Mouse (Mus musculus): ENCODE measurements at regions not wholly inside any gene's neighbourhood (a gene's known extent, or its start where the extent isn't known, plus 50 kb on each side); places are given as distances from the start of the nearest gene placed in this dataset.

DNA sequence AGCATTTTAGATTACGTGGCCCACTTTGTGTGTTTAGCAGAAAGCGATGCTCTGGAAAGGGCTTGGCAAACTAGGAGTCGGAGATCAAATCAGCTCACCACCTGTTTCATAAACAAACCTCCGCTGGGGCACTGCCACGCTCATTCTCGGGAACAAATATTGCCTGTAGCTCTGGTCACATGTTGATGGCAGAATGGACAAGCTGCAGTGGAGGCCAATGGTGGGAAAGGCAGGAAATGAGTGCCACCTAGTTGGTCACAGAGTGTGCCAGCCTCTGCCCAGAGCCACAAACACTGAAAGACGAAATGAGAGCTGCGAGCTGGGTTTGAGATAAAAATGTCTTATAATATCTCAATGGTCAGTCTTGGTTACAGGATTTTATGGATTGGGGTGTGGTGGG is 259.2 kb upstream of the Csf3r start:
- TF ChIP-seq POLR2A (IDR thresholded peaks at IDR 0.05; ENCODE audit: low read depth, low read length) (no peak), CTCF (IDR thresholded peaks at IDR 0.05; ENCODE audit: extremely low read depth, insufficient read depth, insufficient read length, insufficient replicate concordance) (no peak)
- no peaks in the 10 kb centered on the region for H3K36me3 ChIP-seq (ENCODE audit: control insufficient read depth, insufficient read depth, low read length)
- WGBS = 87% methylated on average over 8 of the region's 8 CpGs
- H3K4me3 ChIP-seq (ENCODE audit: extremely low read depth, insufficient read depth, insufficient read length) = no peak overlapping the region
- no peak overlapping the region for H3K27ac ChIP-seq (ENCODE audit: insufficient read depth, low read length)
- no peaks in the 10 kb centered on the region for H3K27me3 ChIP-seq (ENCODE audit: control insufficient read depth, insufficient read depth, low read length)
- DNase-seq (ENCODE audit: low read depth in 1 of 2, low spot score in 2 of 2) = no peak
- H3K4me1 ChIP-seq (ENCODE audit: control insufficient read depth, insufficient read depth, insufficient read length) = no peaks in the 10 kb centered on the region

DNA sequence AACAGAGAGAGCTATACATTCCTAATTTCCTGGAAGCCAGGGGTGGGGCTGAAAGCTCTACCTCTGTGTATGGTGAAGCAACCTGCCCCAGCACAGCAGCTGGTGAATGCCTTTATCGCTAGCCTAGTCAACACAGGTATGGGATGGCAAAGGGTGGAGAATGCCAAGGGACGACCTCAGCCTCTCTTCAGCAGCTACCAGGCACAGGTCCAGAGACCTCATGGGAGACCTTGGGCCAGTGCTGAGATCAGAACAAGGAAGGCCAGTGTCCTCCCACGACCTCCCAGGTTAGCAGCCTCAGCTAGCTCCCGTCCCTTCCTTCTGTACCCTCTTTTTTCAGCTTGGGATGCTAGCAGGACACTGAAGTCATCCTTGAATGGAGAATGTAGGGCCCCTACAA is 247.2 kb upstream of the Csf3r start:
- H3K36me3 ChIP-seq (ENCODE audit: control insufficient read depth, insufficient read depth, low read length) = no peaks in the 10 kb centered on the region
- H3K27ac ChIP-seq (ENCODE audit: insufficient read depth, low read length) = no peak overlapping the region
- no peaks in the 10 kb centered on the region for H3K4me1 ChIP-seq (ENCODE audit: control insufficient read depth, insufficient read depth, insufficient read length)
- DNase-seq (ENCODE audit: low read depth in 1 of 2, low spot score in 2 of 2) = no peak
- TF ChIP-seq CTCF (IDR thresholded peaks at IDR 0.05; ENCODE audit: extremely low read depth, insufficient read depth, insufficient read length, insufficient replicate concordance) = no peak
- no peak for TF ChIP-seq POLR2A (IDR thresholded peaks at IDR 0.05; ENCODE audit: low read depth, low read length)
- 81% methylated on average over 4 of the region's 4 CpGs for WGBS
- no peak overlapping the region for H3K4me3 ChIP-seq (ENCODE audit: extremely low read depth, insufficient read depth, insufficient read length)
- H3K27me3 ChIP-seq (ENCODE audit: control insufficient read depth, insufficient read depth, low read length) = no peaks in the 10 kb centered on the region

DNA sequence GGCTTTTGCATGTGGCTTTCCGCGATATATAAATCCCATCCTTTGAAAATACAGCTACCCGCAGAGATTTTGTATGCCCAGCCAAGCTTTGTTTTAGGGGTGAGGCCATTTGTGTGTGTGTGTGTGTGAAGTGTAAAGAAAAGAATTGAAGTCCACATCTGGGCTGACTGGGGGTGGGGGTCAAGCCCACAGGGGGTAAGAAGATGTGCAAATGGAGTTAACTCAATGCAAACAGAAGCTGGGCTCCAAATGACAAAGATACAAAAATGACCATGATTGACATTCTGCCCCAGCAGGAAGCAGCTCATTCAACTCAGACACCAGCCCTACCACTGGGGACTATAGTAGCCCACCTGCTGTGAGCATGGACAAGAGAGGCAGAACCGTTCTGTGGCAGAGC is 244.2 kb upstream of the Csf3r start:
- Histone ChIP-seq H3K27me3 (ENCODE audit: control insufficient read depth, insufficient read depth, low read length) (no peaks in the 10 kb centered on the region), H3K36me3 (ENCODE audit: control insufficient read depth, insufficient read depth, low read length) (no peaks in the 10 kb centered on the region), H3K27ac (ENCODE audit: insufficient read depth, low read length) (no peak overlapping the region), H3K4me1 (ENCODE audit: control insufficient read depth, insufficient read depth, insufficient read length) (no peaks in the 10 kb centered on the region), H3K4me3 (ENCODE audit: extremely low read depth, insufficient read depth, insufficient read length) (no peak overlapping the region)
- TF ChIP-seq CTCF (IDR thresholded peaks at IDR 0.05; ENCODE audit: extremely low read depth, insufficient read depth, insufficient read length, insufficient replicate concordance) (no peak), POLR2A (IDR thresholded peaks at IDR 0.05; ENCODE audit: low read depth, low read length) (no peak)
- WGBS = 69% methylated on average over 4 of the region's 4 CpGs
- DNase-seq (ENCODE audit: low read depth in 1 of 2, low spot score in 2 of 2) = no peak

DNA sequence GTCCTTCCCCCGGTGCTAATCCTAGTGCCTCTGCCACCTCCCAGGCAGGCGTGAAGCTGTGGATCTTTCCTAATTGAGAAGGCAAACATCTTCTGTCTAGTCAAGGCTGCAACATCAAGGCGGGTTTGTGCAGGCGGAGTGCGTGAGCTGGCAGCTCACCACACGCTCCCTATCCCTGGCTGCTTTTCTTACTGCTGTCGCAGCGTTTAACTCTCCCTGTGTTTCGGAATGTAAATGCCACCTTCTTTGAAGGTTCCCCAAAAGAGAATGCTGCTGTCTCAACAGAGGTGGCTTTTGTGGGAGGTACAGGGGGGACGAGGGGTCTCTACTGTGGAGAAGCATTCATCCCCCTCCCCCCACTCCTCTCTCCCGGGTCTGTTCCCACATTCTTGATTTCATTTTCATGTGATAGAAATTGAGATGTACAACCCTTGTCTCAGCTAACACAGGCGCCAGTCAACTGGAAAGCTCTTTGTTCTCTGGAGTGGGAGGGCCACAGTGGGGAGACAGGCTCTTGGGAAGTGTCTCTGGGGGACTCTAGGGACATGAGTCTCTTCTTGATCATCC is 243.3 kb upstream of the Csf3r start:
- H3K4me1 ChIP-seq (ENCODE audit: control insufficient read depth, insufficient read depth, insufficient read length) = no peaks in the 10 kb centered on the region
- WGBS = 32% methylated on average over 12 of the region's 12 CpGs
- H3K4me3 ChIP-seq (ENCODE audit: extremely low read depth, insufficient read depth, insufficient read length) = no peak overlapping the region
- no peak for TF ChIP-seq CTCF (IDR thresholded peaks at IDR 0.05; ENCODE audit: extremely low read depth, insufficient read depth, insufficient read length, insufficient replicate concordance)
- no peak for TF ChIP-seq POLR2A (IDR thresholded peaks at IDR 0.05; ENCODE audit: low read depth, low read length)
- no peak for DNase-seq (ENCODE audit: low read depth in 1 of 2, low spot score in 2 of 2)
- H3K27me3 ChIP-seq (ENCODE audit: control insufficient read depth, insufficient read depth, low read length) = no peaks in the 10 kb centered on the region
- no peaks in the 10 kb centered on the region for H3K36me3 ChIP-seq (ENCODE audit: control insufficient read depth, insufficient read depth, low read length)
- H3K27ac ChIP-seq (ENCODE audit: insufficient read depth, low read length) = no peak overlapping the region

DNA sequence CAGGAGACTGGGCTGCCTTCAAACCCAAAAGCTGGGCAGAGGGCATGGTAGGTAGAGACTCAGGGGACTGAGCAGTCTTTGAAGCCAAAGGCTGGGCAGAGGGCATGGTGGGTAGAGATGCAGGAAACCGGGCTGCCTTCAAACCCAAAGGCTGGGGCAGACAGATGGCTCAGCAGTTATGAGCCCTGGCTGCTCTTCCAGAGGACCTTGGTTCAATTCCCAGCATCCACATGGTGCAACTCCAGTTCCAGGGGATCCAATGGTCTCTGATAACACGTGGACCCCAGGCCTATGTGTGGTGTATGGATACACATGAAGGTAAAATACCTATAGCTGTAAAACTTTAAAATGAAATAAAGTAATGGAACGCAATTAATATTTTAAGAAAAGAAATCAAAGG is 242.0 kb upstream of the Csf3r start:
- TF ChIP-seq POLR2A (IDR thresholded peaks at IDR 0.05; ENCODE audit: low read depth, low read length) (no peak), CTCF (IDR thresholded peaks at IDR 0.05; ENCODE audit: extremely low read depth, insufficient read depth, insufficient read length, insufficient replicate concordance) (no peak)
- H3K27me3 ChIP-seq (ENCODE audit: control insufficient read depth, insufficient read depth, low read length) = no peaks in the 10 kb centered on the region
- H3K36me3 ChIP-seq (ENCODE audit: control insufficient read depth, insufficient read depth, low read length) = no peaks in the 10 kb centered on the region
- DNase-seq (ENCODE audit: low read depth in 1 of 2, low spot score in 2 of 2) = no peak
- no peaks in the 10 kb centered on the region for H3K4me1 ChIP-seq (ENCODE audit: control insufficient read depth, insufficient read depth, insufficient read length)
- WGBS = 66% methylated on average over 3 of the region's 3 CpGs
- H3K4me3 ChIP-seq (ENCODE audit: extremely low read depth, insufficient read depth, insufficient read length) = no peak overlapping the region
- H3K27ac ChIP-seq (ENCODE audit: insufficient read depth, low read length) = no peak overlapping the region

DNA sequence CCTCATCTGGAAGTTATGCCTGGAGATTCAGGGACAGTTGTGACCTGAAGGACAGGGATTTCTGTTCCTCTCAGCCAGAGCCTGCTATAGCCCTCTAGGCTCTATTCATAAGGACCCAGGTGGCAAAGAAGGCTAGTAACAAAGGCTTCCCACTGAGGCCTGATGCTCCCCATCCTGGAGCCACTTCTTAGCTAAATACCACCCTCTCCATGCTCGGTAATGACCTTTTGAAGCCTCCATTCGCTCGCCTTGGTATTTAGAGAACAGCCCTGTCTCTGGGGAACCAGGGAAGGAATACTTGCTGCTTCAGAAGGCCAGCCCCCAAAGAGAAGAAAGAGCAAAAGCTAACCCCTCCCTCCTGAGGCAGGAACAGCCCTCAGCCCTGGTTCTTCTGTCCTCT is 238.3 kb upstream of the Csf3r start:
- Histone ChIP-seq H3K27ac (ENCODE audit: insufficient read depth, low read length) (no peak overlapping the region), H3K4me3 (ENCODE audit: extremely low read depth, insufficient read depth, insufficient read length) (no peak overlapping the region), H3K4me1 (ENCODE audit: control insufficient read depth, insufficient read depth, insufficient read length) (no peaks in the 10 kb centered on the region), H3K27me3 (ENCODE audit: control insufficient read depth, insufficient read depth, low read length) (no peaks in the 10 kb centered on the region), H3K36me3 (ENCODE audit: control insufficient read depth, insufficient read depth, low read length) (no peaks in the 10 kb centered on the region)
- no peak for DNase-seq (ENCODE audit: low read depth in 1 of 2, low spot score in 2 of 2)
- WGBS = 17% methylated on average over 3 of the region's 3 CpGs
- TF ChIP-seq CTCF (IDR thresholded peaks at IDR 0.05; ENCODE audit: extremely low read depth, insufficient read depth, insufficient read length, insufficient replicate concordance) (no peak), POLR2A (IDR thresholded peaks at IDR 0.05; ENCODE audit: low read depth, low read length) (no peak)

DNA sequence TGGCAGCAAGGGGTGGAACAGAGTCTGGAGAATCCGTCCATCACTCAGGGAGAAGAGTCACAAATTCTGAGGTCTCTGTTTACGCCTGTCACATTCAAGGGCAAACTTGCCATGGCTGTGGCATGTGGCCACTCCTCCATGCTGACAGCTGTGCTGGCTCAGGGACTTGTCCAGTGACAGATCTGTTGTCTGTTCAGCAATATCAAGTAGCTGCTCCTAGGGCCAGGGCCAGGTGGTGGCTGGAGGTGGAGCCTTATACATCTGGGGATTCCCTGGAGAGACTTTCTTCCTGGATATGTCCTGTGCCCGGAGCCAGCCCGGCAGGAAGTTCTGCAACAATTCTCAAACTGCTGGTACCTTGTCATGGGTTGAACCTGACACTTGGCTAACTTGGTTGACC is 229.7 kb upstream of the Csf3r start:
- no peak overlapping the region for H3K4me3 ChIP-seq (ENCODE audit: extremely low read depth, insufficient read depth, insufficient read length)

More for the DNA sequence above, 229.7 kb upstream of the Csf3r start:
- Histone ChIP-seq H3K36me3 (ENCODE audit: control insufficient read depth, insufficient read depth, low read length) (no peaks in the 10 kb centered on the region), H3K27me3 (ENCODE audit: control insufficient read depth, insufficient read depth, low read length) (no peaks in the 10 kb centered on the region), H3K4me1 (ENCODE audit: control insufficient read depth, insufficient read depth, insufficient read length) (no peaks in the 10 kb centered on the region), H3K27ac (ENCODE audit: insufficient read depth, low read length) (no peak overlapping the region)
- TF ChIP-seq CTCF (IDR thresholded peaks at IDR 0.05; ENCODE audit: extremely low read depth, insufficient read depth, insufficient read length, insufficient replicate concordance) = no peak
- no peak for TF ChIP-seq POLR2A (IDR thresholded peaks at IDR 0.05; ENCODE audit: low read depth, low read length)
- DNase-seq (ENCODE audit: low read depth in 1 of 2, low spot score in 2 of 2) = no peak
- 84% methylated on average over 4 of the region's 4 CpGs for WGBS

Data from spleen, adult 2 months (tissue).